Mouse (Mus musculus) limb, embryonic 11.5 days (tissue): ENCODE results near the gene Lsr. TPM values are rescaled to one million over a fixed set of nuclear protein-coding genes. Genes with fewer than 3 reads are reported as not detected.
A peak's percentile ranks its signal among the peaks of the same experiment; 100 is the strongest.

Experiments used
- ATAC-seq: fragments of 200-750 bp; cut with Nextera tagmentation; 2 replicates; pipeline ENCODE4 v1.8.0; 2017; ENCODE audit warnings: low read depth; ENCODE audit not compliant: insufficient number of reproducible peaks, low FRiP score, low TSS enrichment
- DNase-seq: peaks from one replicate; pipeline ENCODE4 v3.0.0-alpha.2; 2015; ENCODE audit warnings: low spot score
- H3K27ac ChIP-seq: fragments of 300-500 bp; sonication (generic); replicated peaks from 2 replicates; pipeline ENCODE4 v1.5.1; 2014; ENCODE audit warnings: low read depth, mild to moderate bottlenecking, low read length
- H3K27me3 ChIP-seq: fragments of 300-500 bp; sonication (generic); 2 replicates; pipeline ENCODE4 v1.6.1; 2014; ENCODE audit warnings: mild to moderate bottlenecking, low read length, mixed read lengths; ENCODE audit not compliant: control insufficient read depth, insufficient read depth
- H3K36me3 ChIP-seq: fragments of 300-500 bp; sonication (generic); 2 replicates; pipeline ENCODE4 v1.6.1; 2014; ENCODE audit warnings: mild to moderate bottlenecking, low read length, moderate library complexity, mixed read lengths; ENCODE audit not compliant: control insufficient read depth, insufficient read depth
- H3K4me1 ChIP-seq: fragments of 300-500 bp; sonication (generic); 2 replicates; pipeline ENCODE4 v1.6.1; 2014; ENCODE audit warnings: low read length, mixed read lengths; ENCODE audit not compliant: control insufficient read depth, insufficient read depth
- H3K4me2 ChIP-seq: fragments of 300-500 bp; sonication (generic); 2 replicates; pipeline ENCODE4 v1.6.1; 2014; ENCODE audit warnings: low read depth, mild to moderate bottlenecking, moderate library complexity; ENCODE audit not compliant: severe bottlenecking
- H3K4me3 ChIP-seq: fragments of 300-500 bp; sonication (generic); 2 replicates; pipeline ENCODE4 v1.5.1; 2014; ENCODE audit warnings: low read depth, low read length
- H3K9ac ChIP-seq: fragments of 300-500 bp; sonication (generic); 2 replicates; pipeline ENCODE4 v1.6.1; 2014; ENCODE audit warnings: mild to moderate bottlenecking, low read length
- H3K9me3 ChIP-seq: fragments of 300-500 bp; sonication (generic); 2 replicates; pipeline ENCODE4 v1.6.1; 2016; ENCODE audit warnings: low read length; ENCODE audit not compliant: control insufficient read depth
- WGBS: fragments of 180-500 bp; shearing (Covaris S2); extraction: QIAGEN DNeasy Blood & Tissue Kit; methylation state at CpG from one replicate; pipeline ENCODE4 v1.1.7; 2014; 5-methylcytosine and 5-hydroxymethylcytosine counted together
- polyA plus RNA-seq: library from polyadenylated mRNA; unstranded; fragments of >200 nt; fragmentation: Nextera tagmentation; extraction: Ambion mirVana; gene quantifications from 2 replicates; pipeline ENCODE4 v1.2.1, GENCODE M21; 2014

Lsr gene
- polyA plus RNA-seq, 1 experiment from 2014 or later, result 27.5 TPM

GRCm38 (mm10) chr7:30996491-30996890 lies 23.2 kb upstream of the Lsr start:
- DNase-seq, result no peak
- Histone ChIP-seq H3K9me3 (no peaks in the 10 kb centered on the region; the same call in 1 of the 2 replicates), H3K27me3 (no peaks in the 10 kb centered on the region), H3K4me2 (no peak overlapping the region), H3K27ac (no peak overlapping the region), H3K9ac (no peak overlapping the region), H3K4me1 (peaks cover 8% of the 10 kb centered on the region; the same call in 1 of the 2 replicates), H3K36me3 (no peaks in the 10 kb centered on the region), H3K4me3 (no peak overlapping the region)
- no peak for ATAC-seq
- 84% methylated on average over 2 of the region's 2 CpGs for WGBS

GRCm38 (mm10) chr7:30993986-30994385 lies 20.7 kb upstream of the Lsr start:
- no peak overlapping the region for H3K9ac ChIP-seq
- WGBS, result 84% methylated on average over 5 of the region's 5 CpGs
- no peaks in the 10 kb centered on the region; the same call in 1 of the 2 replicates for H3K9me3 ChIP-seq
- H3K27ac ChIP-seq, result no peak overlapping the region
- H3K4me3 ChIP-seq, result no peak overlapping the region
- H3K27me3 ChIP-seq, result no peaks in the 10 kb centered on the region
- no peak for ATAC-seq
- no peak overlapping the region for H3K4me2 ChIP-seq
- no peaks in the 10 kb centered on the region for H3K4me1 ChIP-seq
- no peak for DNase-seq
- no peaks in the 10 kb centered on the region for H3K36me3 ChIP-seq

GRCm38 (mm10) chr7:30992148-30992547 lies 18.9 kb upstream of the Lsr start:
- Histone ChIP-seq H3K27me3 (no peaks in the 10 kb centered on the region), H3K4me2 (no peak overlapping the region), H3K4me3 (no peak overlapping the region), H3K4me1 (no peaks in the 10 kb centered on the region), H3K36me3 (no peaks in the 10 kb centered on the region), H3K27ac (no peak overlapping the region), H3K9ac (no peak overlapping the region), H3K9me3 (no peaks in the 10 kb centered on the region; the same call in 1 of the 2 replicates)
- 79% methylated on average over 5 of the region's 5 CpGs for WGBS
- no peak for DNase-seq
- ATAC-seq, result no peak

- Histone ChIP-seq H3K4me1 (no peaks in the 10 kb centered on the region), H3K9ac (no peak overlapping the region), H3K36me3 (no peaks in the 10 kb centered on the region), H3K4me3 (no peak overlapping the region), H3K27me3 (no peaks in the 10 kb centered on the region), H3K4me2 (no peak overlapping the region), H3K9me3 (no peaks in the 10 kb centered on the region), H3K27ac (no peak overlapping the region)
- WGBS, result 86% methylated on average over 4 of the region's 4 CpGs
- ATAC-seq, result no peak
- no peak for DNase-seq
These were observed 15.4 kb upstream of the Lsr start for GRCm38 (mm10) chr7:30988519-30989162.

GRCm38 (mm10) chr7:30985357-30985756 lies 12.1 kb upstream of the Lsr start:
- Histone ChIP-seq H3K4me3 (no peak overlapping the region), H3K27ac (no peak overlapping the region), H3K36me3 (no peaks in the 10 kb centered on the region), H3K4me1 (no peaks in the 10 kb centered on the region), H3K9ac (no peak overlapping the region), H3K4me2 (no peak overlapping the region), H3K27me3 (no peaks in the 10 kb centered on the region), H3K9me3 (no peaks in the 10 kb centered on the region)
- 88% methylated on average over 9 of the region's 9 CpGs for WGBS
- ATAC-seq (no peak), DNase-seq (no peak)

GRCm38 (mm10) chr7:30981703-30982102 lies 8.4 kb upstream of the Lsr start:
- Histone ChIP-seq H3K27me3 (no peaks in the 10 kb centered on the region), H3K9ac (no peak overlapping the region), H3K4me1 (no peaks in the 10 kb centered on the region), H3K4me2 (no peak overlapping the region), H3K27ac (no peak overlapping the region), H3K9me3 (no peaks in the 10 kb centered on the region), H3K4me3 (no peak overlapping the region), H3K36me3 (no peaks in the 10 kb centered on the region)
- WGBS, result 90% methylated on average over 4 of the region's 4 CpGs
- ATAC-seq (no peak), DNase-seq (no peak)

GRCm38 (mm10) chr7:30973501-30974289 lies 431 bp upstream of the Lsr start, which contains the start of gene Fam187b:
Gene Fam187b (plus strand): TSS chr7:30973790.
- Histone ChIP-seq H3K4me2 (peak within 1 kb of the TSS; percentile 51), H3K9ac (peak within 1 kb of the TSS; percentile 38), H3K27me3 (peaks cover 18% of the 10 kb centered on the region), H3K9me3 (no peaks in the 10 kb centered on the region), H3K4me3 (peak within 1 kb of the TSS; percentile 40), H3K27ac (no peak within 1 kb of the TSS), H3K4me1 (0 out of 2 replicates have a peak, but pooled peaks cover 4% of the 10 kb centered on the region), H3K36me3 (no peaks in the 10 kb centered on the region)
- ATAC-seq, result peak; percentile 73
- DNase-seq, result peak; percentile 92
- WGBS, result under 1% methylated on average over 37 of the region's 37 CpGs

- H3K4me1 ChIP-seq, result 0 out of 2 replicates have a peak, but pooled peaks cover 4% of the 10 kb centered on the region
- H3K36me3 ChIP-seq, result no peaks in the 10 kb centered on the region
- peak overlapping the region; percentile 40 for H3K4me3 ChIP-seq
- H3K4me2 ChIP-seq, result peak overlapping the region; percentile 51
- no peak overlapping the region for H3K27ac ChIP-seq
- DNase-seq, result no peak
- H3K9me3 ChIP-seq, result no peaks in the 10 kb centered on the region
- 3% methylated on average over 41 of the region's 41 CpGs for whole genome bisulfite sequencing
- peaks cover 18% of the 10 kb centered on the region for H3K27me3 ChIP-seq
- ATAC-seq, result 0 out of 2 replicates have a peak, but pooled peaks have one; percentile 46
- peak overlapping the region; percentile 38 for H3K9ac ChIP-seq
These were observed 626 bp downstream of the Lsr start for GRCm38 (mm10) chr7:30972426-30973250.
